Mouse (Mus musculus) kidney, adult 2 months (tissue): ENCODE results near the gene Dcbld2. TPM values are rescaled to one million over a fixed set of nuclear protein-coding genes. Genes with fewer than 3 reads are reported as not detected.

Experiments used
- DNase-seq: peaks from one replicate; pipeline ENCODE4 v3.0.0; 2021
- H3K27ac ChIP-seq: fragments of 200-500 bp; 2 replicates; pipeline ENCODE4 v1.5.1; 2012; ENCODE audit warnings: low read depth, low read length, control low read depth, inconsistent platforms; ENCODE audit not compliant: insufficient read depth
- H3K27me3 ChIP-seq: fragments of 200-500 bp; replicated peaks from 2 replicates; pipeline ENCODE4 v1.6.1; 2012; ENCODE audit warnings: mild to moderate bottlenecking, moderate library complexity, low read length, inconsistent platforms; ENCODE audit not compliant: control insufficient read depth, insufficient read depth
- H3K36me3 ChIP-seq: fragments of 200-500 bp; 2 replicates; pipeline ENCODE4 v1.6.1; 2012; ENCODE audit warnings: mild to moderate bottlenecking, moderate library complexity, low read length, inconsistent platforms; ENCODE audit not compliant: control insufficient read depth, insufficient read depth
- H3K4me1 ChIP-seq: fragments of 200-500 bp; 2 replicates; pipeline ENCODE4 v1.6.1; 2011; ENCODE audit warnings: low read length; ENCODE audit not compliant: control insufficient read depth, insufficient read depth
- H3K4me3 ChIP-seq: fragments of 200-500 bp; 2 replicates; pipeline ENCODE4 v1.5.1; 2011; ENCODE audit warnings: mild to moderate bottlenecking, low read depth, low read length, control low read depth; ENCODE audit not compliant: insufficient read depth
- CTCF ChIP-seq: fragments of 200-500 bp; conservative IDR thresholded peaks from 2 replicates; pipeline ENCODE4 v1.5.1; 2011; ENCODE audit warnings: low read depth, mild to moderate bottlenecking, control low read depth, low read length, moderate library complexity, mixed read lengths; ENCODE audit not compliant: insufficient read depth, insufficient read length
- POLR2A ChIP-seq: fragments of 200-500 bp; IDR thresholded peaks from one replicate; pipeline ENCODE4 v1.6.1; 2011; ENCODE audit warnings: low read depth, low read length, control low read depth
- WGBS: fragments of 180-500 bp; shearing (Covaris S2); methylation state at CpG from one replicate; pipeline ENCODE4 v1.1.7; 2018; 5-methylcytosine and 5-hydroxymethylcytosine counted together
- polyA plus RNA-seq: library from polyadenylated mRNA; depleted of rRNA; stranded (reverse); fragments of >200 nt; gene quantifications from 2 replicates; pipeline ENCODE4 v1.2.3, GENCODE M21; 2012; rRNA removed

Dcbld2 gene
- polyA plus RNA-seq, 1 experiment, result 7.1 TPM

DNA sequence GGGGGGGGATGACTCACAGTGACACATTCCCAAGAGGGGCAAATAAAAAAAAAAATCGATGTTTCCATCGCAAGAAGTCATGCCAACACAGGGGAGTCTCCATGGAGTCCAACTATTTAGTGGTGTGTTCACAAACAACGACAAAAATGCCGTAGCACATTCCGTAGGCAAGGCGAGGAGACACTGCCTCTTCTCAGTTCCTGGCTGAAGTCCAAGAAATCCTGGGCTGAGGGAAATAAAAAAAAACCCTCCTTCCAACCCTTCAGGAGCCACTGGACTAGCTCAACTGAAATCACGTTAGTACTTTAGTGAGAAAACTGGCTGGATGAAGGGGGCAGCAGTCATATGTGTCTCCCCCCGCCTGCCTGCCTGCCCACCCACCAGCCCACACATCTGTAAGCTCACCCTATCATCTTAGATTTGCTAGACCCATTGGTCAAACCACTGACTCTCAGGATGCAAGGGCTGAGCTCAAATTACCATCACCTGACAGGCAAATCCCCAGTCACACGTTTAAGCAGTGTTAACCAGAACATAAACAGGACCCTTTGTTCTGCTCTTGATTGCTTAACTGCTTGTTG, 104.0 kb downstream of the Dcbld2 start:
- no peaks in the 10 kb centered on the region for H3K27me3 ChIP-seq
- H3K27ac ChIP-seq, result peak overlapping the region; percentile 85
- no peak overlapping the region for H3K4me3 ChIP-seq
- WGBS, result 9% methylated on average over 9 of the region's 9 CpGs
- H3K4me1 ChIP-seq, result peaks cover 26% of the 10 kb centered on the region
- no peaks in the 10 kb centered on the region for H3K36me3 ChIP-seq
- peak; percentile 77 for DNase-seq
- no peak for TF ChIP-seq POLR2A
- no peak for TF ChIP-seq CTCF

DNA sequence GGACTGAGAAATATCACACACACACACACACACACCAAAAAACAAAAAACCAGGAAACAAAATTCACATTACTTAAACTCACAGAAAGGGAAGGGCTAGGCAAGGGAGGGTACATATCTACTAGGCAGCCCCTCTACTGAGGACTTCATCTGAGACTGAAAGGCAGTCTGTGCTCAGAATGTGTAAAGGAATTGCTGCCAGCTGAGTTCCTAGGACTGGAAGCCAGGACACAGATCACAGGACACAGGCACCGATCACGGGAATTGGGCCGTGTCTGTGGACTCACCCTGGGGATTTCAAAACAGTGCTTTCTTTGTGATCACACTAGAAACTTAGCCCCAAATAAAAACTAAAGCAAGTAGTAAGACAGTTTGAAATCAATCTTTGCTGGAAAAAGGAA, 104.6 kb downstream of the Dcbld2 start:
- TF ChIP-seq POLR2A, result no peak
- no peak for TF ChIP-seq CTCF
- Histone ChIP-seq H3K4me3 (0 out of 2 replicates have a peak overlapping the region, but pooled peaks have one; percentile 4), H3K27ac (peak overlapping the region; percentile 69), H3K27me3 (no peaks in the 10 kb centered on the region), H3K4me1 (peaks cover 25% of the 10 kb centered on the region), H3K36me3 (no peaks in the 10 kb centered on the region)
- DNase-seq, result peak; percentile 85
- 5% methylated on average over 3 of the region's 3 CpGs for WGBS

DNA sequence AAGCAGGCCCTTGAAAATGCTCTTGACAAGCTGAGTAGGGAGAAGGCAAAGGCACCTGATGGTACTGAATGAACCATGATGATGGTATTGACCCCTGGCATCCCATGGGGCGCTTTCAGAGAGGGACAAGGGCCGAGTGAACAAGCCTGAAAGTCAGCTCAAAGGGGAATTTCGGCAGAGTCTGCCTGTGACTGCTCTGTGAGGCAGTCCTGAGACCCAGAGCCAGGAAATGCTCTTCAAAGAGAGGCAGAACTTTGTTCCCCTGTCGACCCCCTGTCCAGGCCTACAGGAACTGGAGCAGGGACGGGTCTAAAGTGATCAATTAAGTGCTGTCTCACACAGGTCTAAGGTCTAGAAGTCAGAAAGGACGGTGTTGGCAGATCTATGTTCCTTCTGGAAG, 105.5 kb downstream of the Dcbld2 start:
- no peaks in the 10 kb centered on the region for H3K27me3 ChIP-seq
- H3K4me1 ChIP-seq, result peaks cover 25% of the 10 kb centered on the region
- peak; percentile 63 for DNase-seq
- peak overlapping the region; percentile 69 for H3K27ac ChIP-seq
- H3K4me3 ChIP-seq, result no peak overlapping the region
- WGBS, result 22% methylated on average over 6 of the region's 6 CpGs
- no peaks in the 10 kb centered on the region for H3K36me3 ChIP-seq
- TF ChIP-seq CTCF (no peak), POLR2A (no peak)

DNA sequence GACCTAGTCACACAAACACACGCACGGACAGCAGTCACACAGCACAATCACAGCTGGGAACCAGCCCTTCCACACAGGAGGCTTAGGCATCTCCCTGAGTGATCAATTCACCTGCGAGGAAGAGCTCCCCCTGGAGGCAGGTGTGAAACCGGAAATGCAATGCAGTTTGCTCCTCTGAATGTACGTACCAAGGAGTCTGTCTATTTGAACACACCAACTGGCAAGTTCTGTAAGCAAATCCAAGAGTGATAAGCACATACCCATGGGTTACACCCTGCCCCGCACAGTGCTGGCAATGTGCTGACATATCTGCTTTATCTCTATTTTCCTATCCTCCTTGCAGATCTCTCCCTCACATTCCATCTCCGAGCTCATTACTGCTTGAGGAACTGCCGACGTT, 106.3 kb downstream of the Dcbld2 start:
- Histone ChIP-seq H3K36me3 (no peaks in the 10 kb centered on the region), H3K4me3 (no peak overlapping the region), H3K4me1 (peaks cover 22% of the 10 kb centered on the region), H3K27ac (peak overlapping the region; percentile 69; the same call in 1 of the 2 replicates), H3K27me3 (no peaks in the 10 kb centered on the region)
- peak; percentile 56 for DNase-seq
- TF ChIP-seq POLR2A, result no peak
- peak; percentile 75 for TF ChIP-seq CTCF
- 73% methylated on average over 9 of the region's 9 CpGs for WGBS

DNA sequence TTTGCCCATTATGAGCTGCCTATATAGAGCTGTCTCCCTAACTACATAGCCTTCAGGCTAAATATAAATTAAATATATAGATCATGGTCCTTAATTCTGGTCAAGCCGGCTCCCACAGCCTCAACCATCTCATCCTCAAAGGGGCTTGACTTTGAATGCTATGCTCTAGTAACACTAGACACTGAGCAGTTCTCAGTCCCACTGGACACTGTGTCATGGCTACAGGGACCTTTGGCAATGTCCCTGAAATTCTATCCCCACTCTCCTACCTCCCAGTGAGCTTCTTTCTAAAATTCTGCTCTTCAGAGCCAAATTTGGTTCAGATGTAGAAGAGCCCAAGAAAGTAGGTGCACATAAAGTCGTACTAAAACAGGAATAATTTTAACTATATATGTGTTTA, 107.9 kb downstream of the Dcbld2 start:
- WGBS, result 73% methylated on average over 2 of the region's 2 CpGs
- Histone ChIP-seq H3K4me1 (peaks cover 18% of the 10 kb centered on the region), H3K4me3 (no peak overlapping the region), H3K36me3 (no peaks in the 10 kb centered on the region), H3K27ac (no peak overlapping the region), H3K27me3 (no peaks in the 10 kb centered on the region)
- TF ChIP-seq CTCF (no peak), POLR2A (no peak)
- DNase-seq, result no peak

DNA sequence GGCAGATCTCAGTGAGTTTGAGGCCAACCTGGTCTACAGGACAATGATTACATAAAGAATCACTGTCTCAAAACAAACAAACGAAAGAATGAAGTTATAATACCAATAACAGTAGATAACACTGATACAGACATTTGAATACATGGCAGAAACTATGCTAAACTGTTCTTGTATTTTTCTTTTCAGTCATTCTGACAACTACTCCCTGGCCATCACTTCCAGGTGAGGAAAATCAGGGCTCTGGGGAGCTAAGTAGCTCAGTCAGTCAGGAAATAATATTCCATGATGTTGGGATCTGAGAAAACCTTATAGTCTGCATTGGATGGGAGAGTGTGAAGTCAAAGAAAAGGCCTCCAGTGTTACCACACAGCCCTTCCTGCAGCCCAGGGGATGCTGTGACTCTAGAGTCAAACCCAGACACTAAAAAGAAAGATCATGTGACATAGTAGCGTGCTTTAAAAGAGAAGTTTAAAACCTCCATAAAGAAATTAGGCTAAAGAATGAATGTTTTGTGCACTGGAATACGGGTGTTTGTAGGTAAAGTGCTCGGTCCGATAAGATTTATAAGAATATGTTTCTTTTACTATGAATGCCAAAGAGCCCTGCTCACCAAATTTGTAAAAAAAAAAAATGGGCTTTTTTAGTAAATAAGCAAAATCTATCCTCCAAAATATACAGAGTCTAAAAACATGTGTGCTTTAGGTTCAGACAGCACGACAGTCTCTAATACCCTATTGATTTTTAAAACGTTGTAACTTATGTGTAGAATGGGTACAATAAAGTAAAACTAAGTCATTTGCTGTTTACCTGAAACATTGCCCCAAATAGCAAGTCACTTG, 108.9 kb downstream of the Dcbld2 start:
- no peak for DNase-seq
- Histone ChIP-seq H3K27ac (no peak overlapping the region), H3K4me3 (no peak overlapping the region), H3K27me3 (no peaks in the 10 kb centered on the region), H3K4me1 (peaks cover 12% of the 10 kb centered on the region), H3K36me3 (no peaks in the 10 kb centered on the region)
- 84% methylated on average over 7 of the region's 7 CpGs for WGBS
- TF ChIP-seq POLR2A (no peak), CTCF (no peak)

Other genes with a start within 250 kb of the Dcbld2 start
- gene St3gal6, start 115.8 kb downstream of the Dcbld2 start, polyA plus RNA-seq, result 32.5 and 36.6 TPM in 2 replicates
- gene Gm813, start 208.5 kb downstream of the Dcbld2 start, polyA plus RNA-seq, result not detected in 2 replicates
- gene E330017A01Rik, start 230.3 kb downstream of the Dcbld2 start, polyA plus RNA-seq, result not detected in 2 replicates